Mouse (Mus musculus): ENCODE measurements around the gene Slc30a5. TPM values are rescaled to one million over a fixed set of nuclear protein-coding genes. Genes with fewer than 3 reads are reported as not detected.

Gene Slc30a5
- total RNA-seq, 2 experiments from 2014 or later = 9.1 to 13.6 TPM

DNA sequence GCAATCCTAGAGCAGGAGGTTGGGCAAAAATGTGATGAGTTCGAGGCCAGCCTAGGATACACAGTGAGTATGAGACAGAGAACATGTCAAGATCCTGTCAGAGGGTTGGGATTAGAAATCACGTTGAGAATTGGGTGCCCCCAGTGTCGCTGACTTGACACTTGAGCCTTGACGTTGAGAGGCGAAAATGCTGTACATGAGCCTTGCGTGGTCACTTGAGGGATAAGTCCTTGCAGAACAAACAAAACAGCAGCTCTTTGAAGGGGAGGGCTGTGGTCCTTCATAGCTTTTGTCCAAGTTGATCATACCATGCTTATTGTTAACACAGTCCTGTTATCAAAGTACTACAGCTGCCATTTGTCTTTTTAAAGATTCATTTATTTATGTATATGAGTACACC, 56.5 kb downstream of the Slc30a5 start:
- TF ChIP-seq CTCF (IDR thresholded peaks at IDR 0.05) = no peak
- no peak overlapping the region for H3K4me3 ChIP-seq
- intact Hi-C loops (cut with DNase I) = loop anchor here (5.0 kb wide), 1 partner anchor 34 kb away; the partner anchor contains the start of gene Mrps36

DNA sequence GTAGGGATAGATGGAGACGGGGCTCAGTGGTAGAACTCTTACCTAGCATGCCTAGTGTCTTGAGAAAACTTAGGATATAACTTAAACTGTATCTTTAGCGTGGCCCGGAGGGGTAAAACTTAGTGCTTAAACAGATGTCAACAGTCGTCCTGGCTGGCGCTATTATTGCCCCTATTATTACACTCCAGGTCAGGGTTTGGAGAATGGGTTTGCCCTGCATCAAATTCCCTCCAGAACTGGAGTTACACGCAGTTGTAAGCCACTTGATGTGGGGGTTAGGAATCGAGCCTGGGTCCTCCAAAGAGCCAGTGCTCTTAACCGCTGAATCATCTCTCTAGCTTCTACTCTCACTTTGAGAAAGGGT, 57.2 kb downstream of the Slc30a5 start:
- intact Hi-C loops (cut with DNase I) = loop anchor here (5.0 kb wide), 1 partner anchor 34 kb away; the partner anchor contains the start of gene Mrps36
- TF ChIP-seq CTCF (IDR thresholded peaks at IDR 0.05) = no peak
- H3K4me3 ChIP-seq = peak overlapping the region; percentile 85
- DNase-seq = no peak
- peak overlapping the region; percentile 71 for H3K27ac ChIP-seq

More for the DNA sequence above, 56.5 kb downstream of the Slc30a5 start:
- no peak for DNase-seq
- no peak overlapping the region for H3K27ac ChIP-seq

DNA sequence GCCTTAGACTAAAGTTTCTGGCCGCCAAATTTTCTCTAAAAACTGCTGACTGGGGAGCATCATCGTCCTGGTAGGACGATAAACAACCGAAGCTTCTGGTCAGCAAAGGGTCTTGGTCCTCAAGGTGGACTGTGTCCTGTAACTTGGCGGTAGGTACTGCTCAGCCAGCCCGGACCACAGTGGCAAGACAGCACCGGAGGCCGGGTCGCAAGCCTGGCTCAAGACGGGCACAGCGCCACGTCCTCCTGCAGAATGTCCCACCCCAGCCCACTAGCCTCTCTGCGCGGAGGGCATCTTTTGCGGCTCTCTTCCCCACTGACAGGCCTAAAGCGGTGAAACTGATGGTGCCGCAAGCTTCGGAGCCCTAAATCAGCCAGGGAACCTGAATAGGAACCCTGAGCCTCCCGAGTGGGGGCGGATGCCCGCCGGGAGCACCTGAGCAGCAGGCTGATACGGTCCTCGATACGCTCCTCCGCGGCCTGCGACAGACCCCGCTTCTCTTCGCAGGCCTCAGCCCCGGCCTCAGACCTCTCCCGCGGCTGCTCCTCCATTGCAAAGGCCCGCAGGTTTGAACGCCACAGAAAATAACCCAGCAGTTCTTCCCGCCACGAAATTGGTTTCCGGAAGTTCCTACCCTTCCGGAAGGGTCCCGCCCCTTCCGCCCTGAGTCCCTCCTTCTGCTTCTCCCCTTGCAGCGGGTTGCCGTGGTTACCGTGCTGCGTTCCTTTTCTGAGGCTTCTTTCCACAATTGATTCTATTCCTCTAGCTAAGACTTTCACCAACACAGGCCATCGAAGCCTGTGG, 57.8 kb downstream of the Slc30a5 start, which contains the start of gene Cenph:
Gene Cenph, minus strand, starts transcription at position 648 of the 804 bp plus-strand sequence.
- TF ChIP-seq CTCF (IDR thresholded peaks at IDR 0.05) = no peak
- DNase-seq = peak; percentile 87
- intact Hi-C loops (cut with DNase I) = loop anchor here (5.0 kb wide), 1 partner anchor 33 kb away; the partner anchor contains the start of gene Mrps36
- peak within 1 kb of the TSS; percentile 71 for H3K27ac ChIP-seq
- peak within 1 kb of the TSS; percentile 85 for H3K4me3 ChIP-seq

DNA sequence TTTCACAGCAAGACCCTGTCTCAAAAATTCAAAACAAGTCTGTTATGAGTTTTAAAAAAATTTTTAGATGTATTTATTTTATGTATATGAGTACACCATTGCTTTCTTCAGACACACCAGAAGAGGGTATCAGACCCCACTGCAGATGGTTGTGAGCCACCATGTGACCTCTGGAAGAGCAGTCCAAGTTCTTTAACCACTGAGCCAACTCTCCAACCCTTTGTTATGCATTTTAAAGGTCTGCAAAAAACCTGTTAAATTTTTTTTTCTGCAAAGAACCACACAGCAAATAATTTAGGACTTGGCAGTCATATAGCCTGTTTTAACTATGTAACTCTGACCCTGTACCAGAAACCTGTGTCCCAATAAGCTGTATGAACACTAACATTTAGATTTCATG, 58.5 kb downstream of the Slc30a5 start:
- no peak overlapping the region; the same call in 1 of the 2 replicates for H3K4me3 ChIP-seq
- TF ChIP-seq CTCF (IDR thresholded peaks at IDR 0.05) = no peak
- no peak for DNase-seq
- H3K27ac ChIP-seq = no peak overlapping the region
- intact Hi-C loops (cut with DNase I) = loop anchor here (5.0 kb wide), 1 partner anchor 32 kb away; the partner anchor contains the start of gene Mrps36

DNA sequence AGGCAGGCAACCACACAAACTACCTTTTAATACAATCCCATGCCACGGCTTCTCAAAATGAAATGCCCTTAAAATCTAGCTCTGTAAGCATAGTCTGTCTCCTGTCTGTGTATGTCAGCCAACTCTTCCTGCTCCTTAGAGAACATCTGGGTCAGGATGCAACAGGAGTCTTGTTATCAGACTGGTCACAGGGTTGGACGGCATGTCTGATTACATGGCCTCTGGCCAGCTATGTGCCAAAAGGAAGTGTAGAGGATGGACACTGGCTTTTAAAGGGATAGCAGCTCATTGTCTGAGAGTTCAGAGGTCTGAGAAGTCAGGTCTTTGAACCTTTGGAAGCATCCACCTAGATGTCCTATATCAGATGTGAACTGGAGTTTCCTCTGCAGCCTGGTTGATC, 77.9 kb downstream of the Slc30a5 start:
- H3K4me3 ChIP-seq = no peak overlapping the region
- no peak for TF ChIP-seq CTCF (IDR thresholded peaks at IDR 0.05)
- no peak overlapping the region for H3K27ac ChIP-seq
- intact Hi-C loops (cut with DNase I) = no loop called here
- no peak for DNase-seq

DNA sequence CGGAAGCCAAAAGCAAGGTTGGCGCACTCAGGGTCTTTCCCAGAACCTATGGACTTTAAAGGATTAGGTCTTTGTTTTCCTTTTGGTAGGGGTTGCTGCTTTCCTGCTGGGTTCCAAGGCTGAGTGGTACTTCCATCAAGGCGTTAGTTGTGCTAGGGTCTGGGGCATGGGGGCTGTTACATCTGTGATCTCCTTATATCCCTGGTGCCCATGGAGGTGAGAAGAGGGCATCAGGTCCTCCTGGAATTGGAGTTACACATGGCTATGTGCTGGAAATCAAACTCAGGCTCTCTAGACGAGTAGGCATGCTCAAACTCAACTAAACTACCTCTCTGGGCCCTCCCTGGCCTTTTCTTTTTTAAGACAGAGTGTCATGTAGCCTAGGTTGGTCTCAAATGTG, 79.0 kb downstream of the Slc30a5 start:
- no peak for TF ChIP-seq CTCF (IDR thresholded peaks at IDR 0.05)
- Histone ChIP-seq H3K27ac (no peak overlapping the region), H3K4me3 (no peak overlapping the region)
- intact Hi-C loops (cut with DNase I) = no loop called here
- no peak for DNase-seq

DNA sequence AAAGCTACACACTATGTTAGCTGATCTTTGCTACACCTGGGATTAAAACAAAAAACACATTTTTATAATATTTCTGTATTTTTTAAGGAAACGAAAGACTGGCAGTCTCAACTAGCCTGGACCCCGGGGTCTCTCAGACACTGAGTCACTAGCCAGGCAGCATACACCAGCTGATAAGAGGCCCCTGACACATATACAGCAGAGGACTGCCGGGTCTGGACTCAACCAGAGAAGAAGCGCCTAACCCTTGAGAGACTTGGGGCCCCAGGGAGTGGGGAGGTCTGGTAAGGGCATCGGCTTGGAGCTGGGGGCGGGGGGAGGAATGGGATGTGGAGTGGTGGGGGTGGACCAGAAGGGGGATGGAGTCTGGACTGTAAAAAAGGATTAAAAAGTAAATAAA, 80.2 kb downstream of the Slc30a5 start:
- TF ChIP-seq CTCF (IDR thresholded peaks at IDR 0.05) = no peak
- H3K4me3 ChIP-seq = no peak overlapping the region
- DNase-seq = no peak
- intact Hi-C loops (cut with DNase I) = no loop called here
- no peak overlapping the region for H3K27ac ChIP-seq

Other genes with a start within 250 kb of the Slc30a5 start
- under 1 TPM; 0.51 to 0.64 TPM for gene Marveld2, start 216.5 kb downstream of the Slc30a5 start, total RNA-seq (2021)
- 10 to 100 TPM; 67.2 to 80.7 TPM for gene Ak6, start 182.4 kb downstream of the Slc30a5 start, total RNA-seq (2021)
- gene Rad17, start 182.4 kb downstream of the Slc30a5 start, total RNA-seq (2021) = 10 to 100 TPM; 11.4 to 13.7 TPM
- 1 to 10 TPM in 1 of 2 experiments, under 1 TPM in 1; 0.56 to 7.4 TPM for gene Taf9, start 181.8 kb downstream of the Slc30a5 start, total RNA-seq (2021)
- under 1 TPM; 0.15 to 0.17 TPM for gene Ccdc125, start 163.7 kb downstream of the Slc30a5 start, total RNA-seq (2021)
- gene Cdk7, start 102.5 kb downstream of the Slc30a5 start, total RNA-seq (2021) = 10 to 100 TPM; 11.5 to 13.6 TPM
- 100 to 1,000 TPM; 118 to 180 TPM for gene Mrps36, start 88.8 kb downstream of the Slc30a5 start, total RNA-seq (2021)
- gene Cenph, start 57.5 kb downstream of the Slc30a5 start, total RNA-seq (2021) = not detected
- not detected for gene Ccnb1, start 46.9 kb downstream of the Slc30a5 start, total RNA-seq (2021)

Data from gastrocnemius, adult 2 months (tissue).